Mouse (Mus musculus): ENCODE measurements around the gene Eci1. TPM values are rescaled to one million over a fixed set of nuclear protein-coding genes. Genes with fewer than 3 reads are reported as not detected.
"Not testable (repeated sequence)": the region's sequence is repeated elsewhere in the genome, so short reads cannot be mapped to it uniquely, and the experiment has no call there.

The Eci1 gene
- total RNA-seq (2021), result 100 to 1,000 TPM; 158 to 163 TPM
- long read RNA-seq, experiment 1, transcript Eci1-205 (7 exons, 1,137 nt), result major isoform, 103 of 110 reads
- long read RNA-seq, experiment 1, partial matches to known transcripts, result 4 of 110 reads
- long read RNA-seq, experiment 1, other reads (novel, unspliced or antisense), result 3 of 110 reads
- long read RNA-seq, experiment 2, transcript Eci1-205 (7 exons, 1,137 nt), result major isoform, 92 of 106 reads
- long read RNA-seq, experiment 2, partial matches to known transcripts, result 5 of 106 reads
- long read RNA-seq, experiment 2, other reads (novel, unspliced or antisense), result 8 of 106 reads

- peak; percentile 97 for DNase-seq (ENCODE audit: low spot score)
These were observed at the start of gene Eci1 for GRCm38 (mm10) chr17:24426471-24427169. TSS of gene Eci1 (plus strand) at chr17:24426641.

GRCm38 (mm10) chr17:24378496-24378895 is 47.9 kb upstream of the Eci1 start:
- DNase-seq (ENCODE audit: low spot score), result no peak

DNA sequence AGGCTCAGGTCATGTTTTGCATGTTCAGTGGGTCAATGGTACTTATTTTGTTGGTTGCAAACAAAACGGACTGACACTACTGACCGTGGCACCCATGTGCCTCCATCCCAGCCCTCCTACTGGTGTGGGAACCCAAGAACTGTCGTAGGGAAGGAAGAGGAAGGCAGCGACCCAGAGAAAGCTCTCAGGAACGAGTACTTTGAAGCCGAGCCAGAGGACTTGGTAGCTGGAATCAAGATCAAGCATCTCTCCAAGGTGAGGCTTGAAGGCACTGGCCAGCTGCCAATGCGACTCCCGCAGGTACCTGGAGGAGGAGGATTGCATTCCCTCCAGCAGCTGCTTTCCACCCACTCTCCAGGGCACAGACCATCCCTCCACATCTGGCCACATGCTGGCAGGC is 42.7 kb upstream of the Eci1 start:
- no peak for DNase-seq (ENCODE audit: low spot score)

GRCm38 (mm10) chr17:24388711-24389110 is 37.7 kb upstream of the Eci1 start:
- no peak for DNase-seq (ENCODE audit: low spot score)

DNA sequence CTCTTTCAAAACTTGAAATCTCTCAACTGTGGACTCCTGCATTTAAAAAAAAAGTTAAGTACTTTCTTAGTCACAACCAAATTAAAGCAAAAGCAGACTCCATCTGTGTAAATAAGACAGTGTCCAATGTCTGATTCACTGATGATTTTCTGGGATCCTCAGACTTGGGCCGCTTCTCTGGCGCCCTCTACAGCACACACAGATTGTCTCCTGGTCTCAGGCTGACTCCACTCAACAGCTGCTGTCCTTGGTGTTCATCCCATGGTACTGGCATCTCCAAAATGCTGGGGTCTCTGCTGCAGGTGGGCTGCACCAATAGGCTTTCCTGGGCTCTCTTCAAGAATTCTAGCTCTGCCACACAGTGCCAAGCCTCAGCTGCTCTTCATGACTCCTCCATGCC is 36.6 kb upstream of the Eci1 start:
- DNase-seq (ENCODE audit: low spot score), result peak; percentile 24

GRCm38 (mm10) chr17:24391149-24391548 is 35.3 kb upstream of the Eci1 start:
- no peak for DNase-seq (ENCODE audit: low spot score)

DNA sequence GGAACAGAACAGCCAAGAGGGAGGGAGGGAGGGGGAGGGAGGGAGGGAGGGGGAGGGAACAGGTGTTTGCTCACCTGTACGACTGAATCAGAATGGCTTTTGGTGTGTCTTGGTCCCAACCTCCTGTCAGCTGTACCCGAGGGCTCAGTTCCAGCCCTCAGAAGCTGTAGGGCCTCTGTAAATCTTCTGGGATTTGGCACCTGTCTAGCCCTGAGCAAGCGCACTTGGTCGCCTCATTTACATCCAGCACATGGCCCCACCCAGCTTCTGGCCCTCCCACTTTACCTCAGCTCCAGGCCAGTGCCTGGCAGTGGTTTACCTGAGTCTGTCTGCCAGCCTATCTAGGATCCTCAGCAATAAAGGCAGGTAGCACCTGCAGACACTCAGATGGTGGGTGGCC is 32.9 kb upstream of the Eci1 start:
- DNase-seq (ENCODE audit: low spot score), result no peak

DNA sequence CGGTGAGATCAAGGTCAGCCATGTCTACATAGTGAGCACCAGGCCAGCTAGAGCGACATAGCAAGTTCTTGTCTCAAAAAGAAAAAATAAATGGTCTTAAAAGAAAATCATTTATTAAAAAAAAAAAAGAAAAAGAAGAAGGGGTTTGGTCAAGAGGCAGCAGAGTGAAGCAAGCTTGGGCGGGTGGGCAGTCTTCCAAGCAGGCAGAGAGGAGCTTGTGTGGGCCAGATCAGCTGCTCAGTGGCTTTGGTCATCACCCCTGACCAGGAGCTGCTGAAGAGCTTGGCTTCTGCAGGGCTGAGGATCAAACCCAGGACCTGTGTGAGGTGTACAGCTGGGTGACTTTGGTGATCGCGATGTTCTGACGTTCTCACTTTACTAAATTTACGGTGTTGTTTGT is 32.0 kb upstream of the Eci1 start:
- no peak for DNase-seq (ENCODE audit: low spot score)

- no peak for DNase-seq (ENCODE audit: low spot score)
These were observed 24.1 kb upstream of the Eci1 start for GRCm38 (mm10) chr17:24402371-24402770.

DNA sequence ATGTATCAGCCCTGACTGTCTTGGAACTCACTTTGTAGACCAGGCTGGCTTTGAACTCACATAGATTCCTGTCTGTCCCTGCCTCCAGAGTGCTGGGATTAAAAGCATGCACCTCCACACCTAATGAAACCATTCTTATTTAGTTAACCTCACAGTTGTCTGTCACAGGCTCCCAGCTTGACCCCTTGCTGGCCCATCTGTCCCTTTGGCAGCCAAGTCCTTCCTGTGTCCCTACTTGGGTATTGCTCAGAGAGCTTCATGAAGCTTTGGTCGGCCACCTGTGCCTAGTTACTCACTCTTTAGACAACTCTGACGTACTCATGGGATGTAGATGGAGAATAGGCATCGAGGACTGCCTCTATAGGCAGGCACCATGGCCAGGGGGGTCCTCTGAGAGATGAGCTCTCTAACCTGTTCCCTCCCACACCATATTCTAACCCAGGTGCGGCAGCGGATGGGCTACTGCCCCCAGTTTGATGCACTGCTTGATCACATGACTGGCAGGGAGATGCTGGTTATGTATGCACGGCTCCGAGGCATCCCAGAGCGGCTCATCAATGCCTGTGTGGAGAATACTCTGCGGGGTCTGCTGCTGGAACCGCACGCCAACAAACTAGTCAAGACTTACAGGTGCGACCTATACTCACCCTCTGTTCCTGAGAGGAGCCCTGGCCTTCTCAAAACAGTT is 19.2 kb upstream of the Eci1 start:
- DNase-seq (ENCODE audit: low spot score), result no peak

DNA sequence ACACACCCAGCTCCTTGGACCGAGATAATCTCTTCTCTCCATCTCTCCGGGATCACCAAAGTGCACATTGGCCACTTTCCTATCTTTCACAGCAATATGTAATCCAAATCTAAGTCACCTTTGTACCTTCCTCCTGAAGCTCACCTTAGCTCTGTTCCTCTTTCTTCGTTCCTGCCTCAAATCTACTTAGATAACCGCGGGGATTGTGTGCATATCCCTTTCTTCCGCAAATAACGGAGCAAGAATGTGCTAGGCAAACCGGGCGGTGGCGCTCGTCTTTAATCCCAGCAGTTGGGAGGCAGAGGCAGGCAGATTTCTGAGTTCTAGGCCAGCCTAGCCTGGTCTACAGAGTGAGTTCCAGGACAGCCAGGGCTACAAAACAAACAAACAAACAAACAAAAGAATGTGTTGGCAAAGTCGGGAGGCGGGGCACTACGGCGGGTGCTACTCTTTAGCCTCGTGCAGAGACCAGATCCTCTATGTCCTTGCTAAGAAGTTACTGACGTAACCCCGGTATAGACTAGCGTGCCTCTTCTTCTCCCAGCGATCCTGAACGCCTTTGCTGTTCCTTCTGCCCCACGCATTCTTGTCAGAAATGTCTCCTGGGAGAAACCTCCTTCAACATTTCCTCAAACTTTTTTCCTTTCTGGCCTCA is 12.8 kb upstream of the Eci1 start:
- DNase-seq (ENCODE audit: low spot score), result peak; percentile 15

DNA sequence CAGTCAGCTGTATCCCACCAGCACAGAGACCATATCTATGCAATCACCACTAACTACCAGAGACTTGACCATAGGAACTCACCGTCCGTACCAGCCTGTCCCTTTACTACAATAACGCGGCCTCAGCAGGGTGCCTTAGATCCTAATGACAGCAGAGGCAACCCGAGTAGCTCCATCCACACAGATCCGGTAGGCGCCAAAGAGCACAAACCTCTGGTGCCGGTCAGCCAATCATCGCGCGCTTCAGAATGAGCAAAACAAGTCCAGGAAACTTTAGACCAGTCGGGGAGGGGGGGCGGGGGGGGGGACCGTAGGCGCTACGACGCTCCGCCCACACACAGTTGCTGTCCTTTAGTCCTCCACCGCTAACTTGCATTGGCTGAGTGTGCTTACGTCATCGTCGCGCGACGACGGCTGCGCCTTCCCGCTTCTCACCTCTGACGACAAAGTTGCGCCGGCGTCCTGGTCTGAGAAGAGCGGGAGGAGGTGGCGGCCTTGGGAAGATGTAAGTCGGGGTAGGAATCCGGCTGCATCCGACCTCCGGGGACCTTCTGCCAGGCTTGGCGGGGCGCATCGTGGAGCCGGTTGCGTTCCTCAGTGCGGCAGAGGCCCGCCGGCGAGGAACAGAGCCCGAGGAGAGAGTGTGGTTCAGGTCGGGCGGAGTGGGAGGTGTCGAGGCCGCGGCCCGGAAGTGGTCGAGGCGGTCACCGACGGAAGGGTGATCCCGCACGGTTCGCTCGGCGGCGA is 12.0 kb upstream of the Eci1 start, which contains the start of gene Rnps1:
TSS of gene Rnps1 (plus strand) at position 336 of the 747 bp plus-strand sequence.
- DNase-seq (ENCODE audit: low spot score), result peak; percentile 92

GRCm38 (mm10) chr17:24415011-24415410 is 11.4 kb upstream of the Eci1 start:
- DNase-seq (ENCODE audit: low spot score), result no peak

GRCm38 (mm10) chr17:24416051-24416652 is 10.3 kb upstream of the Eci1 start:
- DNase-seq (ENCODE audit: low spot score), result no peak

DNA sequence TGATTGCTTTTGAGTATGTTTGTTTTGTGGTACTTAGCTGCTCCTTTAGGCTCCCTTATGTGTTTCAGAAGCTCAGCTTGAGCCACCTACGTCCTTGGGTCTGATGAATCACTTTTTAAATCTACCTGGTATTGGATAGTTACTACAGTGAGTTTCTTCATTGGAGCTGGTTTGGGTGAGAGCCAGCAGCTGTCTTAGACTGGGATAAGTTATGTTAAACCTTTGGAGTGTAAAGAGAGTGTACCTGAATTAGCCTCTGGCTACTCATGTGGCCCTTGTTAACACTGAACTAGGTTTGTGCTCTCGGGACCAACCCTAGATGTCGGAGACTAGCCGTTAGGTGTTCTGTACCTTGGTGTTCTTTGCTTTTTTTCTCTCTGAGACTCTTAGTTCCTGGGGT is 3.3 kb upstream of the Eci1 start:
- DNase-seq (ENCODE audit: low spot score), result no peak

GRCm38 (mm10) chr17:24424489-24424888 is 2.0 kb upstream of the Eci1 start:
- DNase-seq (ENCODE audit: low spot score), result no peak

- not testable (repeated sequence) for DNase-seq (ENCODE audit: low spot score)
These were observed 1.1 kb upstream of the Eci1 start for GRCm38 (mm10) chr17:24425326-24425725.

DNA sequence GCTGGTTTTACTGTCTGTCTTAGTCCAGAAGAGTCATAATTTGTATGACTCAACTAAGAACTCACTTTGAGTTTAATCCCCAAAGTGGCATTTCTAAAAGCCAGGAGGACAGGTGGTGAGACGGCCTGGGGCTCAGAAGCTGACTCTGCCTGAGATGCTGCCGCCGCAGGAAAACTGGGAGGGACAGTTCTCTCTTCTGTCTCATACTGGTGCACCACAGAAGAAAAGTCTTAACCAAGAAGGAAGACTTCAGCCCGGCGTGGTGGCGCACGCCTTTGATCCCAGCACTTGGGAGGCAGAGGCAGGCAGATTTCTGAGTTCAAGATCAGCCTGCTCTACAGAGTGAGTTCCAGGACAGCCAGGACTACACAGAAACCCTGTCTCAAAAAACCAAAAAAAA is 536 bp upstream of the Eci1 start:
- DNase-seq (ENCODE audit: low spot score), result no peak

DNA sequence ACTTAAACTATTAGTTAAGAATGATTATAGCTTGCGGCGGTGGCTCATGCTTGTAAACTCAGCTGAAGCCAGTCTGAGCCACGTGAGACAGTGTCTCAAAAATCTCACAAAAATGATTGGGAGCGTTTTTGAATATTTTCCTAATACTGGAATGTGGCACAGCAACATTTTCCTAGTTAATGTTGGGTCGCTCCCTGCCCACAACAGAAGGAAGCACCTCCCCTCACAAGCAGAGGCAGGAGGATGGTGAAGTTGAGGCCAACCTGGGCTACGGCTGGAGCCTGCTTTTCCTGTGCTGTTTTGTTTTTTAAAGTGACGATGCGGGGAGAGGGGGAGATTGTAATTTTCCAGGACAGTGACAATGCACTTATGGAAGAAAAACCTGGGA is 723 bp downstream of the Eci1 start:
- DNase-seq (ENCODE audit: low spot score), result no peak

GRCm38 (mm10) chr17:24429201-24429983 is 3.0 kb downstream of the Eci1 start:
- peak; percentile 58 for DNase-seq (ENCODE audit: low spot score)
